Mouse (Mus musculus) ES-E14 (cell line): ENCODE results near the gene Slc31a2.

Experiments
- CHD2 ChIP-seq: IDR thresholded peaks from 2 replicates; pipeline ENCODE4 v1.6.1; 2014; ENCODE audit warnings: mild to moderate bottlenecking, low read depth, low read length, inconsistent platforms
- MAFK ChIP-seq: IDR thresholded peaks from 2 replicates; pipeline ENCODE4 v1.6.1; 2014; ENCODE audit warnings: mild to moderate bottlenecking, low read depth, low read length, inconsistent platforms; ENCODE audit not compliant: insufficient read depth
- ZC3H11A ChIP-seq: IDR thresholded peaks from 2 replicates; pipeline ENCODE4 v1.6.1; 2012; ENCODE audit warnings: low read depth, mild to moderate bottlenecking, inconsistent platforms, low read length, borderline replicate concordance
- ZNF384 ChIP-seq: IDR thresholded peaks from 2 replicates; pipeline ENCODE4 v1.6.1; 2012; ENCODE audit warnings: low read depth, low read length, inconsistent platforms

DNA sequence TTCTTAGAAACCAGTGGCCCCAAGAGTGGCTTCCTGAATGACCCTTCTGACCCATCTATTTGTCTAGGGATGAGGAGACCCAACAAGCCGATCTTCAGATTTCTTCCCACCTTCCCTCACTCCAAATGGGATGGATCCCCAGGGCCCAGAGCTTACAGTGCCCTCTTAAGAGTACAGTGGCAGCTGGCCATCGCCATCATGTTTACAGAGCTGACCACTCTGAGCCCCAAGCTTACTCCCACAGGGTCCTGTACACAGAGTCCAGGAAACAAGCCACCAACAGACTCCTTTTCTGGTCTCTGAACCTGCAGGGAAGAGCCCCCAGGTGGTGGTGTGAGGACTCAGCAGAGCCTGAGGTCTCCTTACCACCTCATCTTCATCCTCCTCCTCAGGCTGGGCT is 40.4 kb downstream of the Slc31a2 start:
- TF ChIP-seq ZNF384 = no peak
- TF ChIP-seq MAFK = no peak
- no peak for TF ChIP-seq CHD2
- TF ChIP-seq ZC3H11A = no peak
